Mouse (Mus musculus): ENCODE data around the gene Serpina11. TPM values are rescaled to one million over a fixed set of nuclear protein-coding genes. Genes with fewer than 3 reads are reported as not detected.

The Serpina11 gene
- total RNA-seq (2012; rRNA removed) (0.34 TPM in 2 replicates), total RNA-seq (2014; rRNA removed) (0.43 and 0.50 TPM in 2 replicates), polyA plus RNA-seq (2012; ENCODE audit: insufficient read length, low read depth) (0.27 and 0.45 TPM in 2 replicates)

- H3K9ac ChIP-seq (ENCODE audit: insufficient read depth, low read depth), result no peak within 1 kb of the TSS
- H3K4me1 ChIP-seq (ENCODE audit: control insufficient read depth in 1 of 2, insufficient read depth in 2 of 2), result peaks cover 3 to 14% of the 10 kb centered on the region in 2 experiments; a peak in 2 of 4 replicates
- dilution Hi-C loops (cut with MboI; ENCODE audit: extremely low pct_ligation_motif_present, extremely low pct_unique_long_range_greater_than_20kb, low sequenced_read_pairs), result no loop called here
- no peaks in the 10 kb centered on the region for H3K36me3 ChIP-seq (replicated peaks in 1 of 2; ENCODE audit: control insufficient read depth in 1 of 2, insufficient read depth in 1 of 2, low read length in 1 of 2)
- H3K27ac ChIP-seq (ENCODE audit: insufficient read depth, low read depth), result no peak within 1 kb of the TSS
- no peak within 1 kb of the TSS for H3K4me2 ChIP-seq (ENCODE audit: insufficient read depth, low read depth, poor library complexity, severe bottlenecking)
- no peak within 1 kb of the TSS for H3K4me3 ChIP-seq (replicated peaks in 1 of 3; ENCODE audit: low read depth in 2 of 3, low read length in 2 of 3, poor library complexity in 1 of 3)
- H3K27me3 ChIP-seq (replicated peaks), result peaks cover 56% of the 10 kb centered on the region
- no peak for DNase-seq (ENCODE audit: extremely low read depth)
- H3K9me3 ChIP-seq (replicated peaks; ENCODE audit: low read length), result no peaks in the 10 kb centered on the region
- in situ Hi-C loops (cut with MboI; ENCODE audit: low pct_ligation_motif_present, low pct_unique_long_range_greater_than_20kb, low sequenced_read_pairs), result loop anchor here (10.0 kb wide), 1 partner anchor 435 kb away; no protein-coding TSS in a partner anchor
- TF ChIP-seq KAT2A (IDR thresholded peaks at IDR 0.05; ENCODE audit: insufficient replicate concordance, low read length) (no peak), ZNF384 (IDR thresholded peaks at IDR 0.05; ENCODE audit: low read depth, low read length) (no peak), MAZ (IDR thresholded peaks at IDR 0.05; ENCODE audit: low read depth, low read length) (no peak), MAX (IDR thresholded peaks at IDR 0.05; ENCODE audit: low read length) (no peak), GABPA (IDR thresholded peaks at IDR 0.05; ENCODE audit: insufficient replicate concordance, low read depth, low read length) (no peak), EP300 (IDR thresholded peaks at IDR 0.05; ENCODE audit: low read length) (no peak), USF2 (conservative IDR thresholded peaks at IDR 0.05; ENCODE audit: low read depth, low read length) (no peak)
- no peaks in the 10 kb centered on the region for H3K79me2 ChIP-seq (replicated peaks; ENCODE audit: control insufficient read depth, extremely low read depth, insufficient read depth, poor library complexity, severe bottlenecking)
Observed at GRCm38 (mm10) chr12:103989857-103990256, at the start of gene Serpina11. TSS of gene Serpina11 (minus strand) at chr12:103989957.

- no peak overlapping the region for H3K4me2 ChIP-seq (ENCODE audit: insufficient read depth, low read depth, poor library complexity, severe bottlenecking)
- H3K9me3 ChIP-seq (replicated peaks; ENCODE audit: low read length), result no peaks in the 10 kb centered on the region
- dilution Hi-C loops (cut with MboI; ENCODE audit: extremely low pct_ligation_motif_present, extremely low pct_unique_long_range_greater_than_20kb, low sequenced_read_pairs), result no loop called here
- no peaks in the 10 kb centered on the region for H3K79me2 ChIP-seq (replicated peaks; ENCODE audit: control insufficient read depth, extremely low read depth, insufficient read depth, poor library complexity, severe bottlenecking)
- DNase-seq (ENCODE audit: extremely low read depth), result no peak
- no peak overlapping the region for H3K9ac ChIP-seq (ENCODE audit: insufficient read depth, low read depth)
- peaks cover 0 to 18% of the 10 kb centered on the region in 2 experiments; a peak in 2 of 4 replicates for H3K4me1 ChIP-seq (ENCODE audit: control insufficient read depth in 1 of 2, insufficient read depth in 2 of 2)
- H3K27ac ChIP-seq (ENCODE audit: insufficient read depth, low read depth), result no peak overlapping the region
- H3K27me3 ChIP-seq (replicated peaks), result no peaks in the 10 kb centered on the region
- in situ Hi-C loops (cut with MboI; ENCODE audit: low pct_ligation_motif_present, low pct_unique_long_range_greater_than_20kb, low sequenced_read_pairs), result no loop called here
- no peak overlapping the region for H3K4me3 ChIP-seq (replicated peaks in 1 of 3; ENCODE audit: low read depth in 2 of 3, low read length in 2 of 3, poor library complexity in 1 of 3)
- no peak for TF ChIP-seq MEF2A (IDR thresholded peaks at IDR 0.05; ENCODE audit: borderline replicate concordance, low read depth, low read length)
- no peak for TF ChIP-seq JUN (IDR thresholded peaks at IDR 0.05; ENCODE audit: insufficient read depth, low read depth, low read length)
- no peak for TF ChIP-seq KAT2A (IDR thresholded peaks at IDR 0.05; ENCODE audit: insufficient replicate concordance, low read length)
- no peak for TF ChIP-seq UBTF (IDR thresholded peaks at IDR 0.05; ENCODE audit: low read depth, low read length)
- TF ChIP-seq NRF1 (IDR thresholded peaks at IDR 0.05; ENCODE audit: low read depth, low read length), result no peak
- TF ChIP-seq TBP (conservative IDR thresholded peaks at IDR 0.05; ENCODE audit: low read depth, low read length), result no peak
- TF ChIP-seq USF2 (conservative IDR thresholded peaks at IDR 0.05; ENCODE audit: low read depth, low read length), result no peak
- no peak for TF ChIP-seq ELF1 (IDR thresholded peaks at IDR 0.05; ENCODE audit: low read depth, low read length)
- TF ChIP-seq CHD1 (IDR thresholded peaks at IDR 0.05; ENCODE audit: low read depth, low read length), result no peak
- no peaks in the 10 kb centered on the region for H3K36me3 ChIP-seq (replicated peaks in 1 of 2; ENCODE audit: control insufficient read depth in 1 of 2, insufficient read depth in 1 of 2, low read length in 1 of 2)
Observed at GRCm38 (mm10) chr12:104038181-104038580, 48.4 kb upstream of the Serpina11 start.

Data from CH12.LX (cell line).